Mouse (Mus musculus) myocyte (in vitro differentiated cells): ENCODE measurements around the gene Gipc2.

Experiments used
- CEBPB ChIP-seq: IDR thresholded peaks from 2 replicates; pipeline ENCODE4 v1.6.1; 2011; ENCODE audit warnings: mild to moderate bottlenecking, moderate library complexity; ENCODE audit not compliant: poor library complexity, insufficient read depth, severe bottlenecking
- E2F4 ChIP-seq: IDR thresholded peaks from one replicate; pipeline ENCODE4 v1.6.1; 2011; ENCODE audit warnings: mild to moderate bottlenecking, control low read depth, moderate library complexity; ENCODE audit not compliant: insufficient read depth
- MAX ChIP-seq: IDR thresholded peaks from one replicate; pipeline ENCODE4 v1.6.1; 2011; ENCODE audit warnings: low read depth, mild to moderate bottlenecking, control low read depth
- MYOD1 ChIP-seq, 3 experiments: IDR thresholded peaks; one replicate each; pipeline ENCODE4 v1.6.1; 2011; ENCODE audit warnings: control low read depth in 2 of 3, low read depth in 2 of 3, mild to moderate bottlenecking in 2 of 3, moderate library complexity in 1 of 3; ENCODE audit not compliant: insufficient read length in 2 of 3, control insufficient read depth in 1 of 3
- MYOG ChIP-seq, 3 experiments: IDR thresholded peaks; one replicate each; pipeline ENCODE4 v1.6.1; 2011; ENCODE audit warnings: control low read depth in 2 of 3, low read depth in 2 of 3, mild to moderate bottlenecking in 2 of 3; ENCODE audit not compliant: insufficient read length in 2 of 3, control insufficient read depth in 1 of 3, insufficient read depth in 1 of 3
- POLR2A ChIP-seq: IDR thresholded peaks from one replicate; pipeline ENCODE4 v1.6.1; 2011; ENCODE audit warnings: low read depth, mild to moderate bottlenecking, control low read depth, moderate library complexity; ENCODE audit not compliant: insufficient read length
- POLR2AphosphoS2 ChIP-seq: IDR thresholded peaks from one replicate; pipeline ENCODE4 v1.6.1; 2011; ENCODE audit warnings: low read depth, control low read depth; ENCODE audit not compliant: insufficient read length
- REST ChIP-seq: IDR thresholded peaks from one replicate; pipeline ENCODE4 v1.6.1; 2011; ENCODE audit warnings: mild to moderate bottlenecking, control low read depth, moderate library complexity; ENCODE audit not compliant: insufficient read depth, insufficient read length
- SRF ChIP-seq: IDR thresholded peaks from one replicate; pipeline ENCODE4 v1.6.1; 2011; ENCODE audit warnings: low read depth; ENCODE audit not compliant: control insufficient read depth, insufficient read length
- TCF12 ChIP-seq: IDR thresholded peaks from one replicate; pipeline ENCODE4 v1.6.1; 2011; ENCODE audit warnings: mild to moderate bottlenecking, control low read depth; ENCODE audit not compliant: poor library complexity, insufficient read depth, severe bottlenecking
- TCF3 ChIP-seq: IDR thresholded peaks from one replicate; pipeline ENCODE4 v1.6.1; 2011; ENCODE audit warnings: low read depth, control low read depth; ENCODE audit not compliant: insufficient read length
- USF1 ChIP-seq: IDR thresholded peaks from one replicate; pipeline ENCODE4 v1.6.1; 2011; ENCODE audit warnings: low read depth, mild to moderate bottlenecking, control low read depth, moderate library complexity

- TF ChIP-seq TCF12 (no peak), MAX (no peak), E2F4 (no peak), POLR2A (no peak), SRF (no peak), POLR2AphosphoS2 (no peak), MYOG (IDR thresholded peaks at IDR 0.05; ENCODE audit: control insufficient read depth in 1 of 3, insufficient read depth in 1 of 3, insufficient read length in 2 of 3, low read depth in 2 of 3) (peak in 1 of 3 experiments; percentile 17), USF1 (no peak), MYOD1 (IDR thresholded peaks at IDR 0.05; ENCODE audit: control insufficient read depth in 1 of 3, insufficient read length in 2 of 3, low read depth in 2 of 3) (peak in 1 of 3 experiments; percentile 31), CEBPB (no peak), TCF3 (no peak), REST (no peak)
Measured at GRCm38 (mm10) chr3:152191791-152192237, 25.8 kb upstream of the Gipc2 start.
